Mouse (Mus musculus): ENCODE measurements around the gene Snd1. TPM values are rescaled to one million over a fixed set of nuclear protein-coding genes. Genes with fewer than 3 reads are reported as not detected.
A peak's percentile ranks its signal among the peaks of the same experiment; 100 is the strongest.

Gene Snd1
- polyA plus RNA-seq, 1 experiment from 2014 or later = 139 TPM

GRCm38 (mm10) chr6:28969615-28970014, 494.7 kb downstream of the Snd1 start:
- WGBS = 46% methylated on average over 5 of the region's 5 CpGs

DNA sequence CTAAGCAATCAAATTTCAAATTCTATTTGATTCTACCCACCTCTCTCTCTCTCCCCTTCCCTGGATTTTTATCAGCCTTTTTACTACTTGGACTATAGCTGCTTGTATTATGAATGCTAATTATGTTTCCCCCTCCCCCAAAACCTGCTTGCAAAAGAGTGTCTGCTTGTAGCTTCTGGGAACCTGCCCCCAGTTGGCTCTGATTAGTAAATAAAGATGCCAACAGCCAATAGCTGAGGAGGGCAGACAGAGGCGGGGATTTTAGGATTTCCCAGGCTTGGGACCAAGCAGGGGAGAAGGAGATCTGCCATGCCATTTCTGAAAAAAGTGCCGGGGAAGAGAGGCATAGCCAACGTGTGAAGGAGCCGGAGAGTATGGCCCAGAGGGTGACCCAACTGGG, 495.8 kb downstream of the Snd1 start:
- Histone ChIP-seq H3K4me3 (ENCODE audit: low read depth, low read length) (no peak overlapping the region), H3K9me3 (ENCODE audit: control insufficient read depth, low read length) (no peaks in the 10 kb centered on the region), H3K9ac (ENCODE audit: low read length) (no peak overlapping the region), H3K4me2 (ENCODE audit: low read length) (no peak overlapping the region), H3K4me1 (replicated peaks; ENCODE audit: control insufficient read depth, insufficient read depth, low read length) (no peaks in the 10 kb centered on the region), H3K36me3 (ENCODE audit: control insufficient read depth, insufficient read depth, low read length) (no peaks in the 10 kb centered on the region), H3K27ac (ENCODE audit: low read depth) (no peak overlapping the region), H3K27me3 (replicated peaks; ENCODE audit: control insufficient read depth, insufficient read depth, low read length) (no peaks in the 10 kb centered on the region)
- ATAC-seq (replicated peaks; ENCODE audit: low FRiP score, low TSS enrichment, low read depth) (no peak), DNase-seq (ENCODE audit: low spot score) (no peak)
- WGBS = 58% methylated on average over 4 of the region's 4 CpGs

More at GRCm38 (mm10) chr6:28969615-28970014, 494.7 kb downstream of the Snd1 start:
- H3K4me1 ChIP-seq (replicated peaks; ENCODE audit: control insufficient read depth, insufficient read depth, low read length) = no peaks in the 10 kb centered on the region
- H3K9ac ChIP-seq (ENCODE audit: low read length) = no peak overlapping the region
- no peaks in the 10 kb centered on the region for H3K27me3 ChIP-seq (replicated peaks; ENCODE audit: control insufficient read depth, insufficient read depth, low read length)
- no peaks in the 10 kb centered on the region for H3K36me3 ChIP-seq (ENCODE audit: control insufficient read depth, insufficient read depth, low read length)
- H3K4me2 ChIP-seq (ENCODE audit: low read length) = no peak overlapping the region
- no peaks in the 10 kb centered on the region for H3K9me3 ChIP-seq (ENCODE audit: control insufficient read depth, low read length)
- H3K4me3 ChIP-seq (ENCODE audit: low read depth, low read length) = no peak overlapping the region
- DNase-seq (ENCODE audit: low spot score) = no peak
- H3K27ac ChIP-seq (ENCODE audit: low read depth) = no peak overlapping the region
- no peak for ATAC-seq (replicated peaks; ENCODE audit: low FRiP score, low TSS enrichment, low read depth)

DNA sequence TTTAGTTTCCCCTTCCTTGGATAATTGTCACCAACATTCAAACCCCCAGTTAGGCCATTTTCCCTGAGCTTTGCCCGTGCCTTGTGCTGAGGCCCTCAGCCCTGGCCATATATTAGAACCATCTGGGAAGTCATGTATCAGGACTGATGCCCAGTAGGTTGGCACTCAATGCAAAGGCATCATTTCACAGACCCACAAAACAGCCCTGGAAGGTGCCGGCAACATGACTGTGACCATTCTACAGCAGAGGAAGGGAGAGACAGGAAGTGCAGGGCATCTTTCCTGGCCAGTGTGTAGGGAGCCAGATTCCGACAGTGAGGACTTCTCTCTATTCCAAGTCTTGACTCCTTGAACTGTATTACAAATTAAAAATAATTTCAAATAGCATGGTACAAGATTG, 499.6 kb downstream of the Snd1 start:
- H3K4me2 ChIP-seq (ENCODE audit: low read length) = no peak overlapping the region
- H3K36me3 ChIP-seq (ENCODE audit: control insufficient read depth, insufficient read depth, low read length) = no peaks in the 10 kb centered on the region
- H3K4me1 ChIP-seq (replicated peaks; ENCODE audit: control insufficient read depth, insufficient read depth, low read length) = no peaks in the 10 kb centered on the region
- H3K4me3 ChIP-seq (ENCODE audit: low read depth, low read length) = no peak overlapping the region
- H3K9ac ChIP-seq (ENCODE audit: low read length) = no peak overlapping the region
- 84% methylated on average over 3 of the region's 3 CpGs for WGBS
- no peak overlapping the region for H3K27ac ChIP-seq (ENCODE audit: low read depth)
- H3K9me3 ChIP-seq (ENCODE audit: control insufficient read depth, low read length) = no peaks in the 10 kb centered on the region
- peaks cover 8% of the 10 kb centered on the region; the same call in 1 of the 2 replicates for H3K27me3 ChIP-seq (replicated peaks; ENCODE audit: control insufficient read depth, insufficient read depth, low read length)
- DNase-seq (ENCODE audit: low spot score) (no peak), ATAC-seq (replicated peaks; ENCODE audit: low FRiP score, low TSS enrichment, low read depth) (no peak)

DNA sequence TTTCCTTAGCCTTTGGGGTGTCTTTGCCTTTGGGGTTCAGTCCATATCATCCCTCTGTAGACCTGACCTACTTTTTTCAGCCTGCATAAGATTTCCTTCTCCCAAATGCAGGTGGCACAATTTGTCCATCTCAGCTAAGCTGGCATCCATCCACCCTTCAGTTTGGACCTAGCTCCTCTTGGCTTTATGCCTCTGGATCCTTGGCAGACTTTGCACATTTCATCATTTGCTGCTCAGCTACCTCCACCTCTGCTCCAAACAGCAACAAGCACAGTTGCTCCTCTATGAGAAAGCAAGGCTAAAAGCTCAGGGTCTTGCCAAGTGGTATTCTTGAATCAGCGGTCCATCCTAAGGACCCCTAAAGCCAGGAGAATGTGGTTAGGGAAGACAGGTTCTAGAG, 500.2 kb downstream of the Snd1 start:
- Histone ChIP-seq H3K27ac (ENCODE audit: low read depth) (no peak overlapping the region), H3K9ac (ENCODE audit: low read length) (no peak overlapping the region), H3K4me2 (ENCODE audit: low read length) (no peak overlapping the region), H3K4me3 (ENCODE audit: low read depth, low read length) (no peak overlapping the region), H3K36me3 (ENCODE audit: control insufficient read depth, insufficient read depth, low read length) (no peaks in the 10 kb centered on the region), H3K9me3 (ENCODE audit: control insufficient read depth, low read length) (no peaks in the 10 kb centered on the region), H3K4me1 (replicated peaks; ENCODE audit: control insufficient read depth, insufficient read depth, low read length) (no peaks in the 10 kb centered on the region; the same call in 1 of the 2 replicates), H3K27me3 (replicated peaks; ENCODE audit: control insufficient read depth, insufficient read depth, low read length) (peaks cover 14% of the 10 kb centered on the region; the same call in 1 of the 2 replicates)
- ATAC-seq (replicated peaks; ENCODE audit: low FRiP score, low TSS enrichment, low read depth) (no peak), DNase-seq (ENCODE audit: low spot score) (no peak)
- 93% methylated on average over 1 of the region's 1 CpGs for WGBS

GRCm38 (mm10) chr6:28978031-28978430, 503.1 kb downstream of the Snd1 start:
- WGBS = 59% methylated on average over 5 of the region's 5 CpGs
- ATAC-seq (replicated peaks; ENCODE audit: low FRiP score, low TSS enrichment, low read depth) = no peak
- no peak for DNase-seq (ENCODE audit: low spot score)
- no peak overlapping the region for H3K4me2 ChIP-seq (ENCODE audit: low read length)
- no peak overlapping the region for H3K4me3 ChIP-seq (ENCODE audit: low read depth, low read length)
- H3K36me3 ChIP-seq (ENCODE audit: control insufficient read depth, insufficient read depth, low read length) = no peaks in the 10 kb centered on the region
- peaks cover 7% of the 10 kb centered on the region; the same call in 1 of the 2 replicates for H3K4me1 ChIP-seq (replicated peaks; ENCODE audit: control insufficient read depth, insufficient read depth, low read length)
- peaks cover 37% of the 10 kb centered on the region for H3K27me3 ChIP-seq (replicated peaks; ENCODE audit: control insufficient read depth, insufficient read depth, low read length)
- H3K9ac ChIP-seq (ENCODE audit: low read length) = no peak overlapping the region
- H3K9me3 ChIP-seq (ENCODE audit: control insufficient read depth, low read length) = no peaks in the 10 kb centered on the region
- no peak overlapping the region for H3K27ac ChIP-seq (ENCODE audit: low read depth)

GRCm38 (mm10) chr6:28978881-28979280, 503.9 kb downstream of the Snd1 start:
- H3K4me2 ChIP-seq (ENCODE audit: low read length) = no peak overlapping the region
- peaks cover 7% of the 10 kb centered on the region; the same call in 1 of the 2 replicates for H3K4me1 ChIP-seq (replicated peaks; ENCODE audit: control insufficient read depth, insufficient read depth, low read length)
- WGBS = 84% methylated on average over 3 of the region's 3 CpGs
- H3K27ac ChIP-seq (ENCODE audit: low read depth) = no peak overlapping the region
- no peaks in the 10 kb centered on the region for H3K36me3 ChIP-seq (ENCODE audit: control insufficient read depth, insufficient read depth, low read length)
- H3K27me3 ChIP-seq (replicated peaks; ENCODE audit: control insufficient read depth, insufficient read depth, low read length) = peaks cover 37% of the 10 kb centered on the region
- ATAC-seq (replicated peaks; ENCODE audit: low FRiP score, low TSS enrichment, low read depth) (no peak), DNase-seq (ENCODE audit: low spot score) (no peak)
- no peaks in the 10 kb centered on the region for H3K9me3 ChIP-seq (ENCODE audit: control insufficient read depth, low read length)
- H3K9ac ChIP-seq (ENCODE audit: low read length) = no peak overlapping the region
- no peak overlapping the region for H3K4me3 ChIP-seq (ENCODE audit: low read depth, low read length)

DNA sequence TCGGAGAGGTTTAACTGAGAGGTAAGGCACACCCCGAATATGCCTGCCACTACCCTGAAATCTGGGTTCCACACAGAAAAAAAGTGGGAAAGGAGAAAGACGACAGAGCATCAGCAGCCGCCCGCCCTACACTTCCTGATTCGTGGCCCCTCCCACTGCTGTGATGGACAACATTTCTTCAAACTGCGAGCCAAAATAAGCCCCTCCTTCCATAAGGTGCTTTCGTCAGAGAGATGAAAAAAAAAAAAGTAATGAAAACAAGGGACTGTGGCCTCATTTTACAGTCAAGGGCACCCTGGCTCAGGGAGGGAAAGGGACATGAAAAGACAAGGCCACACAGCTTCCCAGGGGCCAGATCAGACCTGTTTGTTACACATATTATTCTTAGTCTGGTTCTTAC, 504.6 kb downstream of the Snd1 start:
- WGBS = 72% methylated on average over 8 of the region's 8 CpGs

GRCm38 (mm10) chr6:28980219-28980618, 505.3 kb downstream of the Snd1 start:
- H3K9ac ChIP-seq (ENCODE audit: low read length) = no peak overlapping the region
- H3K9me3 ChIP-seq (ENCODE audit: control insufficient read depth, low read length) = no peaks in the 10 kb centered on the region
- no peak for DNase-seq (ENCODE audit: low spot score)
- ATAC-seq (replicated peaks; ENCODE audit: low FRiP score, low TSS enrichment, low read depth) = no peak; the same call in 1 of the 2 replicates
- H3K27ac ChIP-seq (ENCODE audit: low read depth) = no peak overlapping the region
- H3K4me3 ChIP-seq (ENCODE audit: low read depth, low read length) = peak overlapping the region; percentile 45
- H3K27me3 ChIP-seq (replicated peaks; ENCODE audit: control insufficient read depth, insufficient read depth, low read length) = peaks cover 37% of the 10 kb centered on the region
- H3K4me2 ChIP-seq (ENCODE audit: low read length) = peak overlapping the region; percentile 97
- no peaks in the 10 kb centered on the region for H3K36me3 ChIP-seq (ENCODE audit: control insufficient read depth, insufficient read depth, low read length)
- WGBS = 6% methylated on average over 14 of the region's 14 CpGs
- peaks cover 7% of the 10 kb centered on the region; the same call in 1 of the 2 replicates for H3K4me1 ChIP-seq (replicated peaks; ENCODE audit: control insufficient read depth, insufficient read depth, low read length)

More for the DNA sequence above, 504.6 kb downstream of the Snd1 start:
- DNase-seq (ENCODE audit: low spot score) (no peak), ATAC-seq (replicated peaks; ENCODE audit: low FRiP score, low TSS enrichment, low read depth) (no peak)
- Histone ChIP-seq H3K27ac (ENCODE audit: low read depth) (no peak overlapping the region), H3K9ac (ENCODE audit: low read length) (no peak overlapping the region), H3K4me2 (ENCODE audit: low read length) (no peak overlapping the region), H3K36me3 (ENCODE audit: control insufficient read depth, insufficient read depth, low read length) (no peaks in the 10 kb centered on the region), H3K9me3 (ENCODE audit: control insufficient read depth, low read length) (no peaks in the 10 kb centered on the region), H3K4me3 (ENCODE audit: low read depth, low read length) (no peak overlapping the region), H3K27me3 (replicated peaks; ENCODE audit: control insufficient read depth, insufficient read depth, low read length) (peaks cover 37% of the 10 kb centered on the region), H3K4me1 (replicated peaks; ENCODE audit: control insufficient read depth, insufficient read depth, low read length) (peaks cover 7% of the 10 kb centered on the region; the same call in 1 of the 2 replicates)
